Mouse (Mus musculus): Measurements from ENCODE around the gene Plpp1.

- TF ChIP-seq CTCF (IDR thresholded peaks at IDR 0.05; ENCODE audit: insufficient read depth, low read length) (no peak), POLR2A (IDR thresholded peaks at IDR 0.05; ENCODE audit: borderline replicate concordance, extremely low read depth, low read depth, low read length) (no peak)
Measured at GRCm38 (mm10) chr13:112754871-112755270, 45.7 kb upstream of the Plpp1 start.
